Mouse (Mus musculus): ENCODE data around the gene Nsa2. TPM values are rescaled to one million over a fixed set of nuclear protein-coding genes. Genes with fewer than 3 reads are reported as not detected.
A peak's percentile ranks its signal among the peaks of the same experiment; 100 is the strongest.
"Not testable (repeated sequence)": the region's sequence is repeated elsewhere in the genome, so short reads cannot be mapped to it uniquely, and the experiment has no call there.

Nsa2 gene
- polyA plus RNA-seq, 1 experiment from 2014 or later, result 59.8 TPM

- peak overlapping the region; percentile 88 for H3K27ac ChIP-seq
- H3K27me3 ChIP-seq; H3K9me3 ChIP-seq; ATAC-seq (ENCODE audit: insufficient number of reproducible peaks, low FRiP score, low TSS enrichment, low read depth); H3K4me1 ChIP-seq: not testable (repeated sequence)
- peak overlapping the region; percentile 87; the same call in 1 of the 2 replicates for H3K9ac ChIP-seq
- peaks cover 20% of the 10 kb centered on the region for H3K36me3 ChIP-seq
- WGBS, result 34% methylated on average over 8 of the region's 8 CpGs
- peak overlapping the region; percentile 92 for H3K4me3 ChIP-seq
- H3K4me2 ChIP-seq, result peak overlapping the region; percentile 47
Measured at GRCm38 (mm10) chr13:97138404-97138931, 731 bp upstream of the Nsa2 start.

- H3K27ac ChIP-seq; H3K4me3 ChIP-seq; H3K9ac ChIP-seq; H3K4me1 ChIP-seq; H3K9me3 ChIP-seq; ATAC-seq (ENCODE audit: insufficient number of reproducible peaks, low FRiP score, low TSS enrichment, low read depth); H3K4me2 ChIP-seq; H3K27me3 ChIP-seq: not testable (repeated sequence)
- no CpG with 5 or more reads among the region's 2 CpGs for WGBS
- H3K36me3 ChIP-seq, result peaks cover 23% of the 10 kb centered on the region
Measured at GRCm38 (mm10) chr13:97130413-97130812, 7.3 kb downstream of the Nsa2 start.

- H3K4me2 ChIP-seq; H3K27ac ChIP-seq; ATAC-seq (ENCODE audit: insufficient number of reproducible peaks, low FRiP score, low TSS enrichment, low read depth); H3K9ac ChIP-seq; H3K4me1 ChIP-seq; H3K27me3 ChIP-seq; H3K4me3 ChIP-seq; H3K9me3 ChIP-seq: not testable (repeated sequence)
- peaks cover 20% of the 10 kb centered on the region for H3K36me3 ChIP-seq
- 95% methylated on average over 4 of the region's 4 CpGs for whole genome bisulfite sequencing
Measured at GRCm38 (mm10) chr13:97129654-97130053, 8.1 kb downstream of the Nsa2 start.

GRCm38 (mm10) chr13:97121341-97121740 lies 16.4 kb downstream of the Nsa2 start:
- WGBS, result 57% methylated on average over 3 of the region's 3 CpGs
- ATAC-seq (ENCODE audit: insufficient number of reproducible peaks, low FRiP score, low TSS enrichment, low read depth), result no peak
- no peak overlapping the region for H3K4me2 ChIP-seq
- H3K27me3 ChIP-seq, result no peaks in the 10 kb centered on the region
- no peaks in the 10 kb centered on the region for H3K9me3 ChIP-seq
- H3K4me1 ChIP-seq, result no peaks in the 10 kb centered on the region
- H3K9ac ChIP-seq, result no peak overlapping the region
- H3K4me3 ChIP-seq, result no peak overlapping the region
- H3K27ac ChIP-seq, result no peak overlapping the region
- H3K36me3 ChIP-seq, result no peaks in the 10 kb centered on the region

- Histone ChIP-seq H3K9me3 (no peaks in the 10 kb centered on the region), H3K4me1 (no peaks in the 10 kb centered on the region), H3K9ac (no peak overlapping the region), H3K4me2 (no peak overlapping the region), H3K36me3 (no peaks in the 10 kb centered on the region), H3K27ac (no peak overlapping the region), H3K4me3 (no peak overlapping the region), H3K27me3 (no peaks in the 10 kb centered on the region)
- ATAC-seq (ENCODE audit: insufficient number of reproducible peaks, low FRiP score, low TSS enrichment, low read depth), result no peak
- 81% methylated on average over 4 of the region's 4 CpGs for WGBS
Measured at GRCm38 (mm10) chr13:97109046-97109445, 28.7 kb downstream of the Nsa2 start.

GRCm38 (mm10) chr13:97107721-97108120 lies 30.0 kb downstream of the Nsa2 start:
- not testable (repeated sequence) for H3K4me3 ChIP-seq; ATAC-seq (ENCODE audit: insufficient number of reproducible peaks, low FRiP score, low TSS enrichment, low read depth); H3K36me3 ChIP-seq; H3K4me2 ChIP-seq; H3K4me1 ChIP-seq; H3K9ac ChIP-seq; H3K9me3 ChIP-seq; H3K27ac ChIP-seq; H3K27me3 ChIP-seq
- 94% methylated on average over 4 of the region's 4 CpGs for WGBS

- no peak overlapping the region for H3K9ac ChIP-seq
- H3K27me3 ChIP-seq, result no peaks in the 10 kb centered on the region
- no peak overlapping the region for H3K4me3 ChIP-seq
- ATAC-seq (ENCODE audit: insufficient number of reproducible peaks, low FRiP score, low TSS enrichment, low read depth), result no peak
- H3K36me3 ChIP-seq, result no peaks in the 10 kb centered on the region
- H3K9me3 ChIP-seq, result no peaks in the 10 kb centered on the region
- 74% methylated on average over 7 of the region's 7 CpGs for WGBS
- no peak overlapping the region for H3K27ac ChIP-seq
- no peaks in the 10 kb centered on the region for H3K4me1 ChIP-seq
- H3K4me2 ChIP-seq, result no peak overlapping the region
Measured at GRCm38 (mm10) chr13:97104996-97105395, 32.7 kb downstream of the Nsa2 start.

- Histone ChIP-seq H3K9me3 (no peaks in the 10 kb centered on the region), H3K27me3 (no peaks in the 10 kb centered on the region), H3K4me2 (no peak within 1 kb of the TSS), H3K36me3 (no peaks in the 10 kb centered on the region), H3K9ac (no peak within 1 kb of the TSS), H3K4me1 (no peaks in the 10 kb centered on the region), H3K27ac (no peak within 1 kb of the TSS), H3K4me3 (no peak within 1 kb of the TSS)
- ATAC-seq (ENCODE audit: insufficient number of reproducible peaks, low FRiP score, low TSS enrichment, low read depth), result no peak
- WGBS, result 79% methylated on average over 22 of the region's 22 CpGs
Measured at GRCm38 (mm10) chr13:97099187-97099852, 38.4 kb downstream of the Nsa2 start, which contains the start of gene Gm6169. Gene Gm6169, minus strand, starts transcription at chr13:97099237.

GRCm38 (mm10) chr13:97095726-97096125 lies 42.0 kb downstream of the Nsa2 start:
- H3K36me3 ChIP-seq, result no peaks in the 10 kb centered on the region
- no peak overlapping the region for H3K4me3 ChIP-seq
- no peak for ATAC-seq (ENCODE audit: insufficient number of reproducible peaks, low FRiP score, low TSS enrichment, low read depth)
- no peak overlapping the region for H3K27ac ChIP-seq
- no peaks in the 10 kb centered on the region for H3K4me1 ChIP-seq
- no peaks in the 10 kb centered on the region for H3K27me3 ChIP-seq
- H3K4me2 ChIP-seq, result no peak overlapping the region
- H3K9me3 ChIP-seq, result no peaks in the 10 kb centered on the region
- H3K9ac ChIP-seq, result no peak overlapping the region
- WGBS, result 85% methylated on average over 4 of the region's 4 CpGs

- Histone ChIP-seq H3K9me3 (no peaks in the 10 kb centered on the region), H3K4me1 (no peaks in the 10 kb centered on the region), H3K27ac (no peak overlapping the region), H3K4me3 (no peak overlapping the region), H3K4me2 (no peak overlapping the region), H3K27me3 (no peaks in the 10 kb centered on the region), H3K9ac (no peak overlapping the region), H3K36me3 (no peaks in the 10 kb centered on the region)
- ATAC-seq (ENCODE audit: insufficient number of reproducible peaks, low FRiP score, low TSS enrichment, low read depth), result no peak
- 87% methylated on average over 3 of the region's 3 CpGs for WGBS
Measured at GRCm38 (mm10) chr13:97088183-97088582, 49.6 kb downstream of the Nsa2 start.

- Histone ChIP-seq H3K4me2 (no peak overlapping the region), H3K27ac (no peak overlapping the region)
- no peak for ATAC-seq (ENCODE audit: insufficient number of reproducible peaks, low FRiP score, low TSS enrichment, low read depth)
Measured at GRCm38 (mm10) chr13:97087421-97087820, 50.3 kb downstream of the Nsa2 start.

GRCm38 (mm10) chr13:97086316-97086715 lies 51.4 kb downstream of the Nsa2 start:
- H3K4me3 ChIP-seq, result no peak overlapping the region
- no peaks in the 10 kb centered on the region for H3K27me3 ChIP-seq
- no peaks in the 10 kb centered on the region for H3K9me3 ChIP-seq
- H3K4me2 ChIP-seq, result no peak overlapping the region
- 78% methylated on average over 8 of the region's 9 CpGs for WGBS
- H3K36me3 ChIP-seq, result no peaks in the 10 kb centered on the region
- no peaks in the 10 kb centered on the region for H3K4me1 ChIP-seq
- no peak overlapping the region for H3K27ac ChIP-seq
- H3K9ac ChIP-seq, result no peak overlapping the region
- no peak for ATAC-seq (ENCODE audit: insufficient number of reproducible peaks, low FRiP score, low TSS enrichment, low read depth)

More at GRCm38 (mm10) chr13:97087421-97087820, 50.3 kb downstream of the Nsa2 start:
- Histone ChIP-seq H3K27me3 (no peaks in the 10 kb centered on the region), H3K9me3 (no peaks in the 10 kb centered on the region), H3K4me3 (no peak overlapping the region), H3K9ac (no peak overlapping the region), H3K4me1 (no peaks in the 10 kb centered on the region), H3K36me3 (no peaks in the 10 kb centered on the region)
- 95% methylated on average over 6 of the region's 6 CpGs for WGBS
